Mouse (Mus musculus) liver, adult 2 months (tissue): ENCODE measurements around the gene Zmynd19.

Source experiments
- CTCF ChIP-seq: fragments of 200-500 bp; IDR thresholded peaks from 2 replicates; pipeline ENCODE4 v1.5.1; 2011; ENCODE audit warnings: low read depth, low read length, control low read depth
- POLR2A ChIP-seq: fragments of 200-500 bp; IDR thresholded peaks from 2 replicates; pipeline ENCODE4 v1.6.1; 2011; ENCODE audit warnings: low read length, control low read depth; ENCODE audit not compliant: insufficient read depth; ENCODE audit errors: extremely low read depth

DNA sequence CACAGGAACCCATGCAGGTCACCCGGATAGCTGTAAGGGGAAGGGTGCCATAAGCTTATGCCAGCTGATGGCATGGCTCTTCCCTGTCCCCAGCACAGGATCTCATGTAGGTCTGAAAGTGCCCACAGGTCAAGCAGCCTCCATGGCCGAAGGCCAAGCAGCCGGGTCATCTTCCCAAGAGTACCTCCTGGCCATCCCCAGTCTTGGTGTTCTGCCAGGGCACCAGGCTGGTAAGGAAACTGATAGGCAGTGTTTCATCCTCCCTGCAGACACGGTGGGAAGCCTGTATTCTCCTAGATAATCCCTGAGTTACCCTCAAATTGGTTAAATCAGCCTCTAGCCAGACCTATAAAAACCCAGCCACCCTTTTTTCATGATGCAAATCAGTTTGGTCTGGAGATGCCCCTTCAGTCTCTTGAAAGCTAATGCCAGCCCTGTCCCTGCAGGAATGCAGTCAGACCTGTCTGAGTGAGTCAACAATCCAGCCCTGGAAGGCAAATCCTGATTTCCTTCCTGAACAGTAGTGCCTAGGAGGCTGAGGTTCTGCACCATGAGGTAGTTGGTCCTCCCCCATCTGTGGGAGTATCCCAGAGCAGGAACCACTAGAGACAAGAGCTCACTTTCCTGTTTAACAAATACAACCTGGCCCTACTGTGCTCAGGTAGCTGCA, 21.6 kb upstream of the Zmynd19 start:
- TF ChIP-seq CTCF (no peak), POLR2A (no peak)
